Mouse (Mus musculus) stomach, postnatal 0 days (tissue): ENCODE measurements at regions not wholly inside any gene's neighbourhood (a gene's known extent, or its start where the extent isn't known, plus 50 kb on each side); places are given as distances from the start of the nearest gene placed in this dataset.

Experiments
- ATAC-seq: fragments of 200-750 bp; cut with Nextera tagmentation; 2 replicates; pipeline ENCODE4 v1.8.0; 2017; ENCODE audit not compliant: low FRiP score, low TSS enrichment
- DNase-seq: peaks from one replicate; pipeline ENCODE4 v3.0.0-alpha.2; 2016; ENCODE audit warnings: low spot score
- H3K27ac ChIP-seq: fragments of 300-500 bp; sonication (generic); replicated peaks from 2 replicates; pipeline ENCODE4 v1.5.1; 2014; ENCODE audit warnings: mild to moderate bottlenecking, control low read depth
- H3K27me3 ChIP-seq: fragments of 300-500 bp; sonication (generic); 2 replicates; pipeline ENCODE4 v1.6.1; 2014; ENCODE audit warnings: low read length; ENCODE audit not compliant: control insufficient read depth, insufficient read depth
- H3K36me3 ChIP-seq: fragments of 300-500 bp; sonication (generic); 2 replicates; pipeline ENCODE4 v1.6.1; 2014; ENCODE audit warnings: low read length, mixed read lengths; ENCODE audit not compliant: control insufficient read depth, insufficient read depth
- H3K4me1 ChIP-seq: fragments of 300-500 bp; sonication (generic); replicated peaks from 2 replicates; pipeline ENCODE4 v1.6.1; 2014; ENCODE audit warnings: antibody characterized with exemption; ENCODE audit not compliant: control insufficient read depth, insufficient read depth
- H3K4me2 ChIP-seq: fragments of 300-500 bp; sonication (generic); replicated peaks from 2 replicates; pipeline ENCODE4 v1.6.1; 2014; ENCODE audit warnings: low read depth, mild to moderate bottlenecking, control low read depth, moderate library complexity
- H3K4me3 ChIP-seq: fragments of 300-500 bp; sonication (generic); 2 replicates; pipeline ENCODE4 v1.5.1; 2014; ENCODE audit warnings: low read depth, low read length, control low read depth
- H3K9ac ChIP-seq: fragments of 300-500 bp; sonication (generic); 2 replicates; pipeline ENCODE4 v1.6.1; 2014; ENCODE audit warnings: mild to moderate bottlenecking, low read length, control low read depth, mixed read lengths
- H3K9me3 ChIP-seq: fragments of 300-500 bp; sonication (generic); 2 replicates; pipeline ENCODE4 v1.6.1; 2016; ENCODE audit warnings: low read length; ENCODE audit not compliant: control insufficient read depth
- CTCF ChIP-seq: IDR thresholded peaks from 2 replicates; pipeline ENCODE4 v1.5.1; 2016; ENCODE audit warnings: antibody characterized with exemption, low read depth, mild to moderate bottlenecking, moderate library complexity
- EP300 ChIP-seq: optimal IDR thresholded peaks from 2 replicates; pipeline ENCODE3; 2016; ENCODE audit warnings: antibody characterized with exemption
- WGBS: fragments of 180-500 bp; shearing (Covaris S2); extraction: QIAGEN DNeasy Blood & Tissue Kit; methylation state at CpG from one replicate; pipeline ENCODE4 v1.1.7; 2014; 5-methylcytosine and 5-hydroxymethylcytosine counted together

DNA sequence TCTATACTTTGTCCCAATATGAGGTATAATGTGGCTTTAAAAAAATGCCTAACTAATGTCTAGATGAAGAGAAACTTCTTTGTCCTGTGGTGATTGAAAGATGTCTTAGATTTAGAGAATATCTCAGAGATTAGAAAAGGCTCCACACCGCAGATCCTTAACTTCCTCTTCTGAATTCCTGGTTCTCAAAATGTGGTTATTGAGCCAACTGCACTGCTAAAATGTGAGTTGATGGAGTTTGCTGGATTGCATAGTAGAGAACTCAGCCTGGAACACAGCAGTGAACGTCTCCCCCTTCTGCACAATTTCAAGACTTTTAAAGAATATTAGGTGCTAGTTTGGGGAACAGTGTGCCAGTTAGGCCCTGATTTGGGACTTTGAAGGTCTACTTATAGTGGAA, 312.7 kb upstream of the Cd180 start:
- Histone ChIP-seq H3K27ac (no peak overlapping the region), H3K4me2 (no peak overlapping the region), H3K27me3 (no peaks in the 10 kb centered on the region), H3K4me1 (no peaks in the 10 kb centered on the region), H3K36me3 (no peaks in the 10 kb centered on the region), H3K9me3 (no peaks in the 10 kb centered on the region), H3K4me3 (no peak overlapping the region), H3K9ac (no peak overlapping the region)
- no peak for TF ChIP-seq EP300
- TF ChIP-seq CTCF = no peak
- ATAC-seq = no peak
- 64% methylated on average over 2 of the region's 2 CpGs for WGBS
- DNase-seq = no peak

DNA sequence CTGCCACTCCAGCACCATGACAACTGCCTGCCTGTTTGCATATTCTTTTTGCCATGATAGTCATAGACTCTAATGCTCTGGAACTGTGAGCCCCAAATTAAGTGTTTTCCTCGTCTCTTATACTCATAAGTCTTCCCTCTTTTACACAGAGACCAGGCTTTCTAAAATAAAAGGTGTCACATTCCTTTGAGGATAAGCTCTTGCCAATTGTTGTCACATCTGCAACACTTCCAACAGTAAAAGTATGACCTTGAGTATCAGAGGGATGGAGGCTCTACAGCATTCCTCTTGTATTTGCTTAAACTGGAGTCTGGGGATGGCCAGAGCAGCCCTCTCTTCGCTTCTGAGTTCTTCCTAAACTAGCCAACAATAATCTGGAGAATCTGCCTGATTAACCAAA, 301.4 kb upstream of the Cd180 start:
- WGBS = 90% methylated on average over 2 of the region's 2 CpGs
- no peaks in the 10 kb centered on the region for H3K9me3 ChIP-seq
- no peak overlapping the region for H3K4me3 ChIP-seq
- TF ChIP-seq EP300 (no peak), CTCF (no peak)
- no peaks in the 10 kb centered on the region for H3K36me3 ChIP-seq
- no peak overlapping the region for H3K27ac ChIP-seq
- ATAC-seq (no peak), DNase-seq (no peak)
- no peaks in the 10 kb centered on the region for H3K4me1 ChIP-seq
- H3K4me2 ChIP-seq = no peak overlapping the region
- H3K27me3 ChIP-seq = no peaks in the 10 kb centered on the region
- H3K9ac ChIP-seq = no peak overlapping the region

DNA sequence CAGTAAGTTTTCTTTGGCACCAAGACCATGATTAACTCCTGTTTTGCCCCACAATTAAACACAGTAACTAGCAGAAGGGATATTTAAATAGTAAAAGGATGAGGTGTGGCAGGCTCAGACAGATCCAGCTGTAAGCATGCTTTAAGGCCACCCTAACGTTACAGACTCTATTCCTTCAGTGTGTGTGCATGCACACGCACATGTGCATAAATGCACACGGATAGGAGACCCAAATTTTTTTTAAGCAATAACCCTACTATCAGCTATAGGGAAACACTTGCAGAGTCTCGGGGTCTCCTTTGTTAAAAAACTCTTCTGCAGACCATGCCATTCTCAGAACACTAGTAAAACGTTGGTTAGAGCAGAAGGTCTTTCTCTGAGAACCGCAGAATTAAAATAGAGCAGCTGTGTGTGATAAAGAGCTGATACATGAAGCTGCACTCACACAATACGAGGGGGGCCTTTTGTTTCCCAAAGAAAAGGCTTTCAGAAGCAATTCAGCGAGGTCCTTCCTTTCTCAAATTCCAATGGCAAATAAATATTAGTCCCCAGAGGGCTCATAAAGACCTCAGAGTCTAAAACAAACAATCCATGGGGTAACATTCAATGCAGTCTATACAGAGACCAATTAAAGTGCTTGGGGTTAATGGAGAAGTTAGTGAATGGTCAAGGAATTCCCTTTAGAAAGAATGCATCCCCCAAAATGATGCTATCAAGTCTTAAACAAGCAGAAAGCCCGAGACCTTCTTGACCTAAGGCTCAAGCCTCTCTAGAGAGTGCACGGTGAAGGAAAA, 300.3 kb upstream of the Cd180 start:
- TF ChIP-seq EP300 = no peak
- no peak for TF ChIP-seq CTCF
- no peak for DNase-seq
- H3K4me1 ChIP-seq = no peaks in the 10 kb centered on the region
- no peak overlapping the region for H3K9ac ChIP-seq
- no peaks in the 10 kb centered on the region for H3K27me3 ChIP-seq
- no peak overlapping the region for H3K27ac ChIP-seq
- no peak for ATAC-seq
- H3K9me3 ChIP-seq = no peaks in the 10 kb centered on the region
- H3K4me3 ChIP-seq = no peak overlapping the region
- H3K4me2 ChIP-seq = no peak overlapping the region
- WGBS = 44% methylated on average over 10 of the region's 10 CpGs
- no peaks in the 10 kb centered on the region for H3K36me3 ChIP-seq

DNA sequence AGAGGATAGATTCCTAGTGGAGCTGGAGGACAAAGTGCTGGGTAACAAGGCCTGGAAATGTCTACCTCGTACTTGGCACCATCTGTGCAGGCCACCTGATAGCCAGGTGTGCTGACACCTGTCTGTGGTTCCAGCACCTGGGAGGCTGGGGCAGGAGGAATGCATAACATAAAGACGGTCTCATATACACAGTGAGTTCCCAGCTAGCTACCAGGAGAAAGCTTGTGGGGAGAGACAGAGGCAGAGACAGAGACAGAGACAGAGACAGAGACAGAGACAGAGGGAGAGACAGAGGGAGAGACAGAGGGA, 299.7 kb upstream of the Cd180 start:
- TF ChIP-seq EP300 (no peak), CTCF (no peak)
- DNase-seq (no peak), ATAC-seq (no peak)
- no peak overlapping the region for H3K9ac ChIP-seq
- H3K4me3 ChIP-seq = no peak overlapping the region
- no peak overlapping the region for H3K27ac ChIP-seq
- H3K27me3 ChIP-seq = no peaks in the 10 kb centered on the region
- no peaks in the 10 kb centered on the region for H3K4me1 ChIP-seq
- H3K9me3 ChIP-seq = no peaks in the 10 kb centered on the region
- no peaks in the 10 kb centered on the region for H3K36me3 ChIP-seq
- no peak overlapping the region for H3K4me2 ChIP-seq
- WGBS = 59% methylated on average over 2 of the region's 2 CpGs

DNA sequence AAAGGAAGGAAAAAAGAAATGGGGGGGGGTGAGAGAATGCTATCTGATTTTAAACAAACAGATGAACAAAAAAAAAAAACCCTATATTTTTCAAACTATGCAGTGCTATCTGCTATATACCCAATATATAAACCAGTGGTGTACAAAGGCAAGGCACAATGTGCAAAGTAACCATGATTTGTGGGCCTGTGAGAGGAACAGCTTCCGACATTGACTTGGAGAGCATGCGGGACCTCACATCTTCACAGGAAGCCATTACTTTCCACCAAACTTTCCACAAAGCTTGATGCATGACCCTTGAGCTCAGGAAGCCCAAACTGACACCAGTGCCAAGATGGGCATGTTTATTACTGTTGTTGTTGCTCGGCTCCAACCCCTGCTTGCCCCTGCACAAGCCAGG, 299.3 kb upstream of the Cd180 start:
- Histone ChIP-seq H3K9ac (no peak overlapping the region), H3K4me2 (no peak overlapping the region), H3K4me1 (no peaks in the 10 kb centered on the region), H3K9me3 (no peaks in the 10 kb centered on the region), H3K36me3 (no peaks in the 10 kb centered on the region), H3K27me3 (no peaks in the 10 kb centered on the region), H3K4me3 (no peak overlapping the region), H3K27ac (no peak overlapping the region)
- TF ChIP-seq CTCF (no peak), EP300 (no peak)
- DNase-seq (no peak), ATAC-seq (no peak)
- 89% methylated on average over 3 of the region's 3 CpGs for WGBS

DNA sequence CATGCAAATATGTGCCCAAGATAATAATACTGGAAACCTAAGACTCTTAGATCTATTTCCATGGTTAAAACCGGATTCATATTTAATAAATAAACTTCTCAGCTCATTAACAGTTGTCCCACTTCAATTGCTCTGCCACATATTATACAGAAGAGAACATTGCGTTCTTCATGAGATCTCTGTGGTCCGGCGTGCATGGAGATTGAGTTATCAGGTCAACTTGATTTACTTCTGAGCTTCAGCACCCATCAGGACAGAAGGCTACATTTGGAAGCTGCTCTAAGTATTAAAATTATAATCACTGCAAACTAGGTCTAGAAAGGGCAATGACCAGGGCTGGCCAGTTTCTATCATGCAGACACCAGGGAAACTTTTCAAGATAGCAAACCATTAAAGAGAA, 295.9 kb upstream of the Cd180 start:
- H3K36me3 ChIP-seq = no peaks in the 10 kb centered on the region
- H3K4me3 ChIP-seq = no peak overlapping the region
- WGBS = 88% methylated on average over 4 of the region's 4 CpGs
- H3K27me3 ChIP-seq = no peaks in the 10 kb centered on the region
- H3K4me2 ChIP-seq = no peak overlapping the region
- TF ChIP-seq EP300 (no peak), CTCF (no peak)
- no peaks in the 10 kb centered on the region for H3K4me1 ChIP-seq
- ATAC-seq (no peak), DNase-seq (no peak)
- no peak overlapping the region for H3K27ac ChIP-seq
- no peak overlapping the region for H3K9ac ChIP-seq
- H3K9me3 ChIP-seq = no peaks in the 10 kb centered on the region
